Mouse (Mus musculus): ENCODE measurements around the gene Nek9. TPM values are rescaled to one million over a fixed set of nuclear protein-coding genes. Genes with fewer than 3 reads are reported as not detected.

Gene Nek9
- polyA plus RNA-seq, 1 experiment from 2014 or later = 19.1 TPM

DNA sequence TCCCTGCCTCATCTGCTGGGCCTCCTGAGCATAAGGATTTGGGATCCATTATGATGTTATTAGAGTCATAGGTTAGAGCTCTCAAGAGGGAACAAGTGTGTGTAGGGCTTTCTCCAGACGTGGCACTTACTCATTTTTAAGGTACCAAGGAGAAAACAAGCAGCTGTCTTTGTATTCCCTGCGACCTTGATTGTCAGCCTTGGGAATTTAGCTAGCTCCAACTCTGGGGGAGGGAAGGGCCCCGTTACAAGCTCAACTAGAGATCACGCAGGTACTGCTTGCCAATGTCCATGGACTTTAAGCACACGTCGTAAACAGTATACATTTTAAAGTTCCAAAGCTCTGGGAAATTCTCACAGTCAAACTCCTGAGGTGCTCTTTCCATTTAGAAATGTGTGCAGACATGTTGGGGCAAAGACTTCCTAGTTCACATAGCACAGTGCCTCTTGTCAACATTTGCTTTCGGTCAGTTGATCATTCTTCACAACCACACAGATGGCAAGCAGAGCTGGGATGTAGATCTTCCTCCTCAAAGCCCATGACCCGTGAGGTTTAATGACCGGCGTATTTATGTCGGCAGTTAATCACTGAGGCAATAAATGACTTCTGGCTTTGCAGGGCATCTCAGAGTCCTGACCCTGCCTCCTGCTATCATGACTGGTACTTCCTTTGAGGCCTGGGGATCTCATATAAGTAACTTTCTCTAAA, 40.9 kb downstream of the Nek9 start:
- Histone ChIP-seq H3K9ac (ENCODE audit: low read depth, low read length) (no peak overlapping the region), H3K27me3 (ENCODE audit: control insufficient read depth, insufficient read depth, low read length) (no peaks in the 10 kb centered on the region), H3K27ac (ENCODE audit: low read depth, low read length) (peak overlapping the region; percentile 48; the same call in 1 of the 2 replicates), H3K4me2 (replicated peaks; ENCODE audit: low read depth, low read length) (no peak overlapping the region), H3K36me3 (ENCODE audit: control insufficient read depth, insufficient read depth, low read length) (peaks cover 30% of the 10 kb centered on the region), H3K4me1 (ENCODE audit: control insufficient read depth, insufficient read depth, low read length) (peaks cover 17% of the 10 kb centered on the region), H3K9me3 (ENCODE audit: control insufficient read depth, low read length) (peaks cover 14% of the 10 kb centered on the region), H3K4me3 (ENCODE audit: low read length) (no peak overlapping the region)
- WGBS = 16% methylated on average over 11 of the region's 11 CpGs
- ATAC-seq (ENCODE audit: low FRiP score, low TSS enrichment) = peak; percentile 87

GRCm38 (mm10) chr12:85297345-85297997, 41.7 kb downstream of the Nek9 start:
- no peak overlapping the region for H3K4me2 ChIP-seq (replicated peaks; ENCODE audit: low read depth, low read length)
- H3K9me3 ChIP-seq (ENCODE audit: control insufficient read depth, low read length) = peaks cover 18% of the 10 kb centered on the region
- H3K27me3 ChIP-seq (ENCODE audit: control insufficient read depth, insufficient read depth, low read length) = no peaks in the 10 kb centered on the region
- peaks cover 17% of the 10 kb centered on the region for H3K4me1 ChIP-seq (ENCODE audit: control insufficient read depth, insufficient read depth, low read length)
- peaks cover 23% of the 10 kb centered on the region for H3K36me3 ChIP-seq (ENCODE audit: control insufficient read depth, insufficient read depth, low read length)
- H3K4me3 ChIP-seq (ENCODE audit: low read length) = no peak overlapping the region
- peak; percentile 50; the same call in 1 of the 2 replicates for ATAC-seq (ENCODE audit: low FRiP score, low TSS enrichment)
- WGBS = 32% methylated on average over 10 of the region's 10 CpGs
- H3K9ac ChIP-seq (ENCODE audit: low read depth, low read length) = no peak overlapping the region
- peak overlapping the region; percentile 48; the same call in 1 of the 2 replicates for H3K27ac ChIP-seq (ENCODE audit: low read depth, low read length)

DNA sequence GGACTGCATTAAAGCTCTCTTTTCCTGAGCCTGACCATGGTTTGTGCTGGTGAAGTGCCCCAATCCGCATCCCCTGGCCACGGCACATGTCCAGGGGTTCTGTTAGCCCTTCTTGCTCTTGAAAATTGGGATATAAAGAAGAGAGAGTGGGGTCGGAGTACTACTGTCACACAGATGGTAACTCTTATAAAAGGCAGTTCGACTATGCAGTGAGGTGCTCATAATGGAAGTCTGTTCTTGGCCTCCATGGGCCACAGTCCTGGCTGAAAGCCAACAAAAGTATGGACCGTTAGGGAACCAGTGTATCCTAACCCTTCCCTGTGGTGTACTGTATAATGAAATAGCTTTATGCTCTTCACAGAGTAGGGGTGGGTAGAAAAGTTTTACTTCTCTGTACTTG, 42.2 kb downstream of the Nek9 start:
- H3K4me2 ChIP-seq (replicated peaks; ENCODE audit: low read depth, low read length) = no peak overlapping the region
- H3K4me1 ChIP-seq (ENCODE audit: control insufficient read depth, insufficient read depth, low read length) = peaks cover 17% of the 10 kb centered on the region
- peaks cover 18% of the 10 kb centered on the region for H3K36me3 ChIP-seq (ENCODE audit: control insufficient read depth, insufficient read depth, low read length)
- no peak for ATAC-seq (ENCODE audit: low FRiP score, low TSS enrichment)
- peaks cover 18% of the 10 kb centered on the region for H3K9me3 ChIP-seq (ENCODE audit: control insufficient read depth, low read length)
- H3K4me3 ChIP-seq (ENCODE audit: low read length) = no peak overlapping the region
- H3K27ac ChIP-seq (ENCODE audit: low read depth, low read length) = peak overlapping the region; percentile 37; the same call in 1 of the 2 replicates
- no peak overlapping the region for H3K9ac ChIP-seq (ENCODE audit: low read depth, low read length)
- 71% methylated on average over 5 of the region's 5 CpGs for WGBS
- H3K27me3 ChIP-seq (ENCODE audit: control insufficient read depth, insufficient read depth, low read length) = no peaks in the 10 kb centered on the region

GRCm38 (mm10) chr12:85295506-85295905, 43.7 kb downstream of the Nek9 start:
- peaks cover 4% of the 10 kb centered on the region; the same call in 1 of the 2 replicates for H3K36me3 ChIP-seq (ENCODE audit: control insufficient read depth, insufficient read depth, low read length)
- H3K4me1 ChIP-seq (ENCODE audit: control insufficient read depth, insufficient read depth, low read length) = peaks cover 17% of the 10 kb centered on the region
- H3K4me2 ChIP-seq (replicated peaks; ENCODE audit: low read depth, low read length) = no peak overlapping the region
- H3K9me3 ChIP-seq (ENCODE audit: control insufficient read depth, low read length) = peaks cover 18% of the 10 kb centered on the region
- ATAC-seq (ENCODE audit: low FRiP score, low TSS enrichment) = no peak
- H3K27ac ChIP-seq (ENCODE audit: low read depth, low read length) = no peak overlapping the region
- H3K27me3 ChIP-seq (ENCODE audit: control insufficient read depth, insufficient read depth, low read length) = no peaks in the 10 kb centered on the region
- 96% methylated on average over 2 of the region's 2 CpGs for WGBS
- no peak overlapping the region for H3K9ac ChIP-seq (ENCODE audit: low read depth, low read length)
- H3K4me3 ChIP-seq (ENCODE audit: low read length) = no peak overlapping the region

DNA sequence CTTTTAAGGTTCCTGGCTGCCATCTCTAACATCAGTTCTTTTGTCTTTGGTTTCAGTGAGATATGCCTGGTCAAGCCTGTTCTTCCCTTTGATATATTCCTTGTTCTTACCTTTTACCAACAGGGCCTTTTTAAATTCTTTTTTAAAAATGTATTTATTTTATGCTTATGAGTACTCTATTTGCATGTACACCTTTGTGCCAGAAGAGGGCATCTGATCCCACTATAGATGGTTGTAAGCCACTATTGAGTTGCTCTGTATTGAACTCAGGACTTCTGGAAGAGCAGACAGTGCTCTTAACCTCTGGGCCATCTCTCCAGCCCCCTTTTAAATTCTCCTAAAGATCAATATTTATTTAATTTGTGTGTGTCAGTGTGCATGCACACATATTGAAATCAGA, 46.3 kb downstream of the Nek9 start:
- Histone ChIP-seq H3K27me3 (ENCODE audit: control insufficient read depth, insufficient read depth, low read length) (no peaks in the 10 kb centered on the region), H3K9ac (ENCODE audit: low read depth, low read length) (no peak overlapping the region), H3K36me3 (ENCODE audit: control insufficient read depth, insufficient read depth, low read length) (no peaks in the 10 kb centered on the region), H3K27ac (ENCODE audit: low read depth, low read length) (no peak overlapping the region), H3K4me2 (replicated peaks; ENCODE audit: low read depth, low read length) (no peak overlapping the region), H3K4me1 (ENCODE audit: control insufficient read depth, insufficient read depth, low read length) (peaks cover 18% of the 10 kb centered on the region), H3K4me3 (ENCODE audit: low read length) (no peak overlapping the region), H3K9me3 (ENCODE audit: control insufficient read depth, low read length) (peaks cover 18% of the 10 kb centered on the region)
- ATAC-seq (ENCODE audit: low FRiP score, low TSS enrichment) = no peak

GRCm38 (mm10) chr12:85292288-85292687, 46.9 kb downstream of the Nek9 start:
- no peak overlapping the region for H3K9ac ChIP-seq (ENCODE audit: low read depth, low read length)
- 83% methylated on average over 6 of the region's 6 CpGs for WGBS
- no peak overlapping the region for H3K27ac ChIP-seq (ENCODE audit: low read depth, low read length)
- no peaks in the 10 kb centered on the region for H3K36me3 ChIP-seq (ENCODE audit: control insufficient read depth, insufficient read depth, low read length)
- no peak overlapping the region for H3K4me2 ChIP-seq (replicated peaks; ENCODE audit: low read depth, low read length)
- H3K27me3 ChIP-seq (ENCODE audit: control insufficient read depth, insufficient read depth, low read length) = no peaks in the 10 kb centered on the region
- peaks cover 18% of the 10 kb centered on the region for H3K9me3 ChIP-seq (ENCODE audit: control insufficient read depth, low read length)
- ATAC-seq (ENCODE audit: low FRiP score, low TSS enrichment) = no peak
- H3K4me1 ChIP-seq (ENCODE audit: control insufficient read depth, insufficient read depth, low read length) = peaks cover 12% of the 10 kb centered on the region
- H3K4me3 ChIP-seq (ENCODE audit: low read length) = no peak overlapping the region

GRCm38 (mm10) chr12:85291541-85291940, 47.6 kb downstream of the Nek9 start:
- Histone ChIP-seq H3K27ac (ENCODE audit: low read depth, low read length) (no peak overlapping the region), H3K9me3 (ENCODE audit: control insufficient read depth, low read length) (peaks cover 18% of the 10 kb centered on the region), H3K36me3 (ENCODE audit: control insufficient read depth, insufficient read depth, low read length) (no peaks in the 10 kb centered on the region), H3K4me2 (replicated peaks; ENCODE audit: low read depth, low read length) (no peak overlapping the region), H3K9ac (ENCODE audit: low read depth, low read length) (no peak overlapping the region), H3K4me1 (ENCODE audit: control insufficient read depth, insufficient read depth, low read length) (peaks cover 8% of the 10 kb centered on the region; the same call in 1 of the 2 replicates), H3K27me3 (ENCODE audit: control insufficient read depth, insufficient read depth, low read length) (no peaks in the 10 kb centered on the region), H3K4me3 (ENCODE audit: low read length) (no peak overlapping the region)
- no peak for ATAC-seq (ENCODE audit: low FRiP score, low TSS enrichment)

- no peak for ATAC-seq (ENCODE audit: low FRiP score, low TSS enrichment)
- 63% methylated on average over 10 of the region's 10 CpGs for WGBS
- Histone ChIP-seq H3K4me2 (replicated peaks; ENCODE audit: low read depth, low read length) (0 out of 2 replicates have a peak overlapping the region, but pooled peaks have one; percentile 8), H3K4me1 (ENCODE audit: control insufficient read depth, insufficient read depth, low read length) (peaks cover 8% of the 10 kb centered on the region; the same call in 1 of the 2 replicates), H3K4me3 (ENCODE audit: low read length) (no peak overlapping the region), H3K27me3 (ENCODE audit: control insufficient read depth, insufficient read depth, low read length) (no peaks in the 10 kb centered on the region), H3K9me3 (ENCODE audit: control insufficient read depth, low read length) (peaks cover 18% of the 10 kb centered on the region), H3K27ac (ENCODE audit: low read depth, low read length) (no peak overlapping the region), H3K36me3 (ENCODE audit: control insufficient read depth, insufficient read depth, low read length) (no peaks in the 10 kb centered on the region), H3K9ac (ENCODE audit: low read depth, low read length) (no peak overlapping the region)
Observed at GRCm38 (mm10) chr12:85290633-85291032, 48.5 kb downstream of the Nek9 start.
